Mouse (Mus musculus): Measurements from ENCODE around the gene Fndc11.
"Not testable (repeated sequence)": the region's sequence is repeated elsewhere in the genome, so short reads cannot be mapped to it uniquely, and the experiment has no call there.

The Fndc11 gene

DNA sequence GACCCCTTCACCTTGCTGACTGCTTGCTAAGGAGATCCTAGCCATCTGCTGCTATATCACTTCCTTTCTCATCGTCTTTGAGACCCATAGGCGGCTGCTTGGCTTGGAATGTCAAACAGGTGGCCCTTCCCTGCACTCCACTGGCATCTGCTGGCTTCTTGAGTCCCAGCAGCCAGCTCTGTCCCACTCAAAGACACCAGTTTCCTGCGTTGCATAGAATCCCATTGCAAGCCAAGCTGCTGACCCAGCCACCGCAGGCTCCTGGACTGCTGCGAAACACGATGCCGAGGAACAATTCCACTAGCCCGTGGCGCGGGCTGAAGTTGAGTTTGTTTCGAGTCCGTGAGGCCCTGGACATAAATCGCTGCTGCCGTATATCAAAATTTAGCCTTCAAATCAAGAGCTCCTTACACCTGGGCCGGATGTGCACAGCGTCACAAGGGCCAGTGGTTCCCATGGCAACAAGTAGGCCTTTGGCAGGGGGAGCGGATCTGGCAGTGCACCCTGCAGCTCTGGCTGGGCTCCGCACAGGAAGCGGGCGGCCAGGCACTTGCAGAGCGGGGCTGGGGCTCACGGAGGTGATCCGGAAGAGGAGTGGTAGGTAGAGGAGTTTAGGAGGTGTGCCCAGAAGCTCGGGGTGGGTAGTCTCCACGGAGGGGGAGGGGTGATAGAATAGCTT is at the start of gene Fndc11:
Fndc11 (plus strand) TSS at position 476 of the 679 bp plus-strand sequence.
- DNase-seq (ENCODE audit: low read depth, low spot score) = no peak

DNA sequence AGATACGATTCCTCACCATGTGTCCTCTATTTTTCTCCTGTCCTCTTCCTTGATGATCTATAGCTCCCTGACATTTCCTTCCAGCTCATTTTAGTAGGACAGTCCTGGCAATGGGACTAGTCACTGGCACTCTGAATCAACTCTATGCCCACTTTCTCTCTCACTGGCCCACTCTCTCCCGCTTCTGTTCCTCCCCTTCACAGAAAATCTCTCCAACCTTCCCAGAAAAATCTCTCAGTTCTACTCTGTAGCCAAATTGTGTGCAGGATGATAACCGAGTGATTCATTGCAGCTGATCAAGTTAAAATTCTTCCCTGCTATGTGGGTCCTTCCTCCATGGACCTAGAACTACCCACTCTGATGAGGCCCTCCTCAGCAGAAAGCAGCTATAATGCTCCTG is 45.2 kb upstream of the Fndc11 start:
- no peak for DNase-seq (ENCODE audit: low read depth, low spot score)

DNA sequence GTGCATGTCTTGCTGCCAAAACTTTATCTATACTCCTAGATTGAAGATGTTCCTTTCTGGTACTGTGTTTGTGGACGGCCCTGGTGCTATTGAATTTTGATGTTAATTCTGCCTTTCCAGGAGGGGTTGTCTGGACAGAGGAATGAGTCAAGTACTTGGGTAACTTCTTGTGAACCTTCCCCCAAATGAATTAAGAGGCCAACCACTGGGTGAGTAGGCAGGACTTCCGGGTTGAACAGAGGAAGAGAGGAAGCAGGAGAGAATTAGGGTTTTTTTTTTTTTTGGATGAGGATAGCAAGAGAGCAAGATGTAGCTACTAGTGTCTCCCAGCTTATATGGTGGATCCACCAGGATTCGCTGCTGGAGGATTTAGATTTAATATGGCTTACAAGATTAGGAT is 41.8 kb upstream of the Fndc11 start:
- no peak for DNase-seq (ENCODE audit: low read depth, low spot score)

DNA sequence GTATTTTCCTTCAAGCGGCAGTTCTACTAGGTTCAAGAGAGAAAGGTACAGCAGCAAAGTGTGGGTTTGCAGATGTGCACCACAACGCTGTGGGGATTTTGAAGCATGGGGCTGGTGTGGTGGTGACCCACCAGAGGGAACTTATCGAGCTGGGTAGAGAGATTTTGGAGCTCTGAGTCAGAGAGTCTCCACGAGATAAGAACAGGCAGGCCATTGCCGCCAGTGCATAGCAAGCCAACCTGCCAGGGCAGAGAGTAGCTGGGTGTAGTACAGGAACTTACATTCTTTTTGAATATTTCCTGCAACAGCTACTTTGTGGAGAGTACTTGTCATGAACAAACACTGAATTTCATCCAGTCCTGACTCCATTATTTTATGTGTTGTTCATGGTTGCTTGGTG is 41.3 kb upstream of the Fndc11 start:
- DNase-seq (ENCODE audit: low read depth, low spot score) = no peak

DNA sequence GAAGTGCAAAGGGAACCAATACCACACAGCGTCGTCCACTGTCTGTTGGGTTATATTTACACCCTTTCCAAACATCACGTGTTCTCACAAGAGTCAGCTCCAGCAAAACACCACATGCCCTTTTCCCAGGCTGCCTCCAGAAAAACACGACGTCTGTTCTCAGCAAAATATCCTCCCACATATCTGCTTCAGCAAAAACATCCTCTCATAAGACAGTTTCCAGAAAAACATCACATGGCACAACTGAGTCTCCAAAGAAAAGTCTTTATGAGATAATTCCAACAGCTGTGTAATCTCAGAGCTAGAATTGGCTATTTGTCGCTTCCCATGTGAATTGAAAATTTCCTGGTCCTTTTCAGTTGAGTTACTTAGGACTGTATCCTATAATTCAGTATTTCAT is 38.9 kb upstream of the Fndc11 start:
- DNase-seq (ENCODE audit: low read depth, low spot score) = no peak

DNA sequence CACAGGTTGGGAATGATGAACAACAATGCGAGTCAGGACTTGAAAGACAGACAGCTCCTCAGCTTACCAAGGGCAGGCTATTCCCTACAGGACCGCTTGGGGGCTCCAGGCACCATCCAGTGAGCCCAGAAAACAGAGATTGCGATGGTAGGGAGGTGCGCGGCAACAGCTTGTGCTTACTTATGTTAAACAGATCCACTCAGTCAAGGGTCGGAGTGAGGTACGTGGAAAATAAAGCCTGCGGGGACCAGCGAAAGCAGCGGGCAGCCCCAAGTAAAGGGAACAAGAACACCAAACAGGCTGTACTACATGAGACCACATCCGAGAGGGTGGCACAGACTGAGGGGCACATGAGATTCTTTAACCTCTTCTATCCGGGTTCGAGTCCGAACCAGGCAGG is 33.2 kb upstream of the Fndc11 start:
- peak; percentile 77 for DNase-seq (ENCODE audit: low read depth, low spot score)

DNA sequence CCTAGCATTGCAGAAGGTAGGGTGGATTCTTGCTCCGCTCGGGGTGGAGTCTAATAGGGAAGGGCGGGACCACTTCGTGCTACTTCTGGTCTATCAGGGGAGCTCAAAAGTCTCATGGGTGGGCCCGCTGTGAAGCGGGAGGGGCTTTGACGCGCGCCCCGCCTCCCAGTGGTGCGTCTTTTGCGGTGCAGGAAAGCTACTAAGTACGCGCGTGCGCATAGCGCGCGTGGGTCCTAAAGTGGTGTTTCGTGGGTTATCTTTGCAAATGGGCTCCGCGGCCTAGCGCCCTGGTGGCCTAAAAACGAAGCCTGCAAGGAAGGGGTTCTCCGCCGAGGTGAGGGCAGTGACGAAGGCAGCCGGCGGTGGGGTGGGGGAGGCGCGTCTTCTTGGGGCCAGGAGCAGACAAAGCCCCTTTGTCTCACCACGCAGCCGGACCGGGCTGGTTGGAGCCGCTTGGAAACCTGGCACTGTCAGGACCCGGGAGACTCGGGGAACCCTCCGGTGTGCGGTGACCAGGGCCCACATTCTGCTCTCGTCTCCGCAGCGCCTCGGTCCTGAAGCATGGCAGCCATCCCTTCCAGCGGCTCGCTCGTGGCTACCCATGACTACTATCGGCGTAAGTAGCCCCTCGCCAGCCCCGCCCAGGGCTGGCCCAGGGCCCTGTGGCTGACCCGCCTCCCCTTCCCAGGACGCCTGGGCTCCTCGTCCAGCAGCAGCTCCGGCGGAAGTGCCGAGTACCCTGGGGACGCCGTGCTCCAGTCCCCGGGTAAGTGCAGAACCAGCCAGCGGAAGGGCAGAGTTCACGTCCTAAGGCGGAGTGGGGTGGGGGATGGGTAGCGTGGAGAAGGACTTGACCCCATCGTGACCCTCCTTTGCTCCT is 32.5 kb upstream of the Fndc11 start, which contains the start of gene Ppdpf:
Ppdpf (plus strand) TSS at position 127 of the 880 bp plus-strand sequence.
- peak; percentile 92 for DNase-seq (ENCODE audit: low read depth, low spot score)

DNA sequence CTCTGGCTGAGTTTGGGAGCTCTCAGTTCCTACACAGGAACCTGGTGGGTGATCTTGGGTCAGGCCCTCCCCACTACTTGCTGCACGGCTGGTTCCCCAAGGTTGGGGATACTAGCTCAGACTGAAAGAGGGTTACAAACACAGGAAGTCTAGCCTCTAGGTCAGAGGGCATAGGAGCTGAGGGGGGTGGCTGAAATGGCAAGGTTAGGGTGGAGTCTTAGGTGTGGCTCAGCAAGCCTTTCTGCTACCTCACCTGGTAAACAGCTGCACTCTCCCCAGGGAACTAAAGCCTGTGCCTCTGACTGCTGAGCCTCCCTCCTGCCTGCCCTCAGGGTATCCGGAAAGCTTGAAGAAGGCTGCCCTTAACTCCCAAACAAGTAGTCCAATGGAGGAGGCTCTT is 31.1 kb upstream of the Fndc11 start:
- no peak for DNase-seq (ENCODE audit: low read depth, low spot score)

DNA sequence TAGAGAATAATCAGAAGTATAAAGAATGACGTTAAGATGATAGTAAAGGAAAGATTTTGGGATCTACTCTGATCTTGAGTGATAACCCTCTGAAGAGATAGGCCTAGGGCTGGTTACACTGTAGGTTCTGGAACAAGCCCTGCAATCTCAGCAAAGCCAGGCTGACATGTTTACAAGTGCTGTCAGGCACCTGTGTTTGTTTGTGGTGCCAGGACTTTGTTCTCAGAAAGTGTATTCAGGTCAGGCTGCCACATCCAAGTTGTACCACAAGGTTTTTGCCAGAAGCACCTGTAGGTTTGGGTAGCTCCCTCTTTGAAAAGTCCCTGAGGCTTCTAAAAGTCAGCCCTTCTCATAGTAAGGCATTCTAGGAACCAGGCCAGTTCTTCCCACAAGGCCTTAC is 30.5 kb upstream of the Fndc11 start:
- DNase-seq (ENCODE audit: low read depth, low spot score) = no peak

DNA sequence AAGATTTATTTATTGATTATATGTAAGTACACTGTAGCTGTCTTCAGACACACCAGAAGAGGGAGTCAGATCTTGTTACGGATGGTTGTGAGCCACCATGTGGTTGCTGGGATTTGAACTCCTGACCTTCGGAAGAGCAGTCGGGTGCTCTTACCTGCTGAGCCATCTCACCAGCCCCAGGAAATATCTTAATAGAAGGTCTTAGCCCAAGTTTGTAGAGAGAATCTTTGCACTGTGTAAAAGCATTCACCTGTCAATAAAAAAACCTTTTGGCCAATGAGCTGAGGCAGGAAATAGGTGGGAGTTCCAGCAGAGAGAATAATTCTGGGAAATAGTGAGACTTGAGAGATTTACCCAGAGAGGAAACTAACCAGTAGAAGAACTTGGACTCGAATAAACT is 28.4 kb upstream of the Fndc11 start:
- not testable (repeated sequence) for DNase-seq (ENCODE audit: low read depth, low spot score)

DNA sequence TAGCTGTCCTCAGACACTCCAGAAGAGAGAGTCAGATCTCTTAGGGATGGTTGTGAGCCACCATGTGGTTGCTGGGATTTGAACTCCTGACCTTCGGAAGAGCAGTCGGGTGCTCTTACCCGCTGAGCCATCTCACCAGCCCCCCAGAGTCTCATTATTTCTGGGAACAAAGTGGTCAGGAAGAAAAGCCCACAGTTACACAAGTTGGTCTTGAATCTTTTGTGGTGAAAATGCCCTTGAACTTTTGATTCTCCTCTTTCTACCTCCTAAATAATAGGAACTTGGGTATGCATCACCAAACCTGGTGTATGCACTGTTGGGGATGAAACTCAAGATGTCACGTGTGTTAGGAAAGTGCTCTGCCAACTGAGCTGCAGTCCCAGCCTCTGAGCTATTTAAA is 27.9 kb upstream of the Fndc11 start:
- DNase-seq (ENCODE audit: low read depth, low spot score) = no peak

DNA sequence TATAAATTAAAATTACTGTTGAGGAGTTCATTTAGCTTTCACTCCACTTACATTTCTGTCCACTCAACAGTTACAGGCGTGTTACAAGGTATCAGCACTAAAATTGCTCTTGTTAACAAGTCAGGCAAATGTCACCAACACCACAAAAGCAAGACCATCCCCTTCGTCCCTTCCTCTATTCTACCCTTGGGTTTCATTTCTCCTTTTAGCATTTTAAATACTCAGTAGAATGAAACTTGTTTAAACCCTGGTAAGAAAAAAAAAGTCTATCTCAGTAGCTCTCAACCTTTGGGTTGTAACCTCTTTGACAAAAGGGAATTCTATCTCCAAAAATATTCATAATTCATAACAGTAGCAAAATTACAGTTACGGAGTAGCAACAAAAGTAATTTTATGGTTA is 26.8 kb upstream of the Fndc11 start:
- no peak for DNase-seq (ENCODE audit: low read depth, low spot score)

DNA sequence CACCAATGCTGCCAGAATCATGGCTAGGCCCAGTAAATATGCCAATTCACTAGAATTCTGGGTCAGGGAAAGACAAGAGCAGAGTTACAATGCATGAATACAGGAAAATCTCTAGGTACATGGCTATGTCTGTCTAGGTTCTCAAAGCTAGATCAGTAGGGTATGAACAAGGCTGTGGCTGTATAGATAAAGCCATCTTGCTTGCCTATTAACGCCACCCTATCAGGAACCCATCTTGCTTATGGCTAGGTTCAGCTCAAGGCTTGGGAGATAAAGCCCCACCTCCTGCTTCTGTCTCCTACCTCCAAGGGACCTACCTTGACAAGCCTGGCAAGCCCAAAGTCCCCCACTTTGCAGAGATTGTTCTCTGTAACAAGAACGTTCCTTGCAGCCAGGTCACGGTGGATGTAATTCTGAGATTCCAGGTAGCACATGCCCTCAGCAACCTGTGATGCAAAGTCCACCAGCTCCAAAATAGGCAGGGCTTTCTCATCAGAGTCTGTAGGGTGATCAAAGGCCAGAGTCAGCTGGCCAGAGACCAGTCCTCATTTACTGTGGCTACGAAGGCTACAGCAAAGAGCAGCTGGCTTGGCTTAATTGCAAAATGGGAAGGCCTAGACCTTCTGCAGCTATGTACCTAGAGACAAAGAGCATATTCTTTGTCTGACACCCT is 23.0 kb upstream of the Fndc11 start:
- DNase-seq (ENCODE audit: low read depth, low spot score) = no peak

DNA sequence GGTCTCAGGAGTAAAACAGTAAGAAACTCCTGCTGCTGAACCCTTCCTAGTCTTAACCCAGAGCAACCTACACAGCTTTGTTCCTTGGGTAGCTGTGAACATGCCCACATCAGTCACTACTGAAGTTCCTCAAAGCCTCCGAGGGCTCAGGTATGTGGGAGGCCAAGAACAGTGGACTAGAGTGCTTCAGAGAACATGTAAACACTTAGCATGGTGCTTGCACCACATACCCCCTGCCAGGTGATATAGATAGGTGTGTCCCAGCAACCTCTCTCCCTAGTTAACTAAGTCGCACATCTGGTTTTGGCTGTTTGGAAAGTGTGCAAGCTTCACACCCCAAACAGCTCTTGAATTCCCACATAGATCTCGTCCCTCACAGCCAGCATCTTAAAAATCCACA is 18.2 kb upstream of the Fndc11 start:
- DNase-seq (ENCODE audit: low read depth, low spot score) = no peak

DNA sequence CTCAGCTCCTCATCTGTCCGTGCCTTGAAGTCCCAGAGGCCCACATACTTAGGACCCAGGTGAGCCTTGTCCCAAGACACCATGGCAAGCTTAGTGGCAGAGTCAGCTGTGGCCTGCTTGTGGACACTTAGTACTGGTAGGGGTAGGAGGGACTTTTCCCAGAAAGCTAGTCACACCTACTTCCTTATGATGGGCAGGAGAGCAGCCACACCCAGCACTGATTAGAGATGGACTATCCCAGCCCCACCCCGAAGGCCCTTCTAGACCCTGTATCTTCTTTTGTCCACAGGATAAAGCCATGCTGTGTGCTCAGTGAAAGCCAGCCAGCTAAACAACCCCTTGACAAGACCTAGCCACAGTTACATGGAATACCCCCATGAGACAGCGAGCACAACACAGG is 17.4 kb upstream of the Fndc11 start, which contains the start of gene Ptk6:
Ptk6 (minus strand) TSS at position 368 of the 400 bp plus-strand sequence.
- DNase-seq (ENCODE audit: low read depth, low spot score) = no peak

DNA sequence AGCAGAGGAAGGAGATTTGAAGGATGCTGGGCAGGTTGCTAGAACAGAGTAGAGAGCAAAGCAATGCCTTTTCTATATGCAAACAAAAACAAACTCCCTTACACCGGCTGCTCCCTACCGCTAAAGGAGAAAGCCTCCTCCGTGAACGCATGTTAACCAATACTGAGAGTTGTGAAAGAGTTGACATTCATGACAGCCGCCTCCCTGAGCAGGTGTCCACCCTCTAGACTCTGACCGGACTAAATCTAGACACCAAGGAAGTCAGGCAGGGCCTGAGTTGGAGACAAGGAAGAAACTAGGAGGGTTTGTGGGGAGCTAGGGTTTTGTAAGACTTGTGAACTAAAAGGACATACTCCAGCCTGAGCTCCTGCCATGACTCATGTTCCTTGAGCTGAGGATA is 16.9 kb upstream of the Fndc11 start:
- no peak for DNase-seq (ENCODE audit: low read depth, low spot score)

DNA sequence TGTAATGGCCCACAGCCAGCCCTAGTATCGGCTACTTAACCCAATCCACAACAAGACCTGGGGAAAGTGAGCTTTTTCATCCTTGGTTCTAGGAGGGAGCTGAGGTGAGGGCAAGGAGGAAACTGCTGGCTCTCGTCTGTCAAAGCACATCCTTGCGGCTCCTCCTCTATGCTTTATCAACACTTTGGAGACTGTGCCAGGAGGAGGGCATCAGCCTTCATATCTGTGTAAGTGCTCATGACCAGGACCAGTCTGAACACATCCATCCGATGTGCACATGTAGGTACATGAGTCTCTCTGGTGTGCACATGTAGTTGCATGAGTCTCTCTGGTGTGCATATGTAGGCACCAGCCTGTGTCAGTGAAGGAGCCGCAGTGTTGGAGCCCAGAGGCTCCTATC is 14.1 kb upstream of the Fndc11 start:
- DNase-seq (ENCODE audit: low read depth, low spot score) = peak; percentile 33

DNA sequence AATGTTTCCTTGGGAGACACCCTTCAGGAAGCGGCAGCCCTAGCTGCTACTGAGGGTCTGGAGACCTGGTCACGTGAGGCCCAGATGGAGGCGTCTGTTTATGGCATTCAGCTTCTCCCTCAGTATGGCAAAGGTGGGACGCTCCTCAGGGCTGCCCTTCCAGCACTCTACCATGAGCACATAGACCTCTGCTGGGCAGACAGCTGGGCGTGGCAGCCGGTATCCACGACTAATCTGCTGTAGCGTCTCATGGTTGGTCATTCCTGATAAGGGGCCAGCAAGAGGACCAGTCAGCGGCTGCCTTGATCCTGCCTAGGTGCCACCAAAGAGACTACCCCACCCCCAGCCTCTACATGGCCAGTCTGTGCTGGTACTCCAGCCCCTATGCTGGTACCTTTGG is 13.7 kb upstream of the Fndc11 start:
- DNase-seq (ENCODE audit: low read depth, low spot score) = peak; percentile 65

DNA sequence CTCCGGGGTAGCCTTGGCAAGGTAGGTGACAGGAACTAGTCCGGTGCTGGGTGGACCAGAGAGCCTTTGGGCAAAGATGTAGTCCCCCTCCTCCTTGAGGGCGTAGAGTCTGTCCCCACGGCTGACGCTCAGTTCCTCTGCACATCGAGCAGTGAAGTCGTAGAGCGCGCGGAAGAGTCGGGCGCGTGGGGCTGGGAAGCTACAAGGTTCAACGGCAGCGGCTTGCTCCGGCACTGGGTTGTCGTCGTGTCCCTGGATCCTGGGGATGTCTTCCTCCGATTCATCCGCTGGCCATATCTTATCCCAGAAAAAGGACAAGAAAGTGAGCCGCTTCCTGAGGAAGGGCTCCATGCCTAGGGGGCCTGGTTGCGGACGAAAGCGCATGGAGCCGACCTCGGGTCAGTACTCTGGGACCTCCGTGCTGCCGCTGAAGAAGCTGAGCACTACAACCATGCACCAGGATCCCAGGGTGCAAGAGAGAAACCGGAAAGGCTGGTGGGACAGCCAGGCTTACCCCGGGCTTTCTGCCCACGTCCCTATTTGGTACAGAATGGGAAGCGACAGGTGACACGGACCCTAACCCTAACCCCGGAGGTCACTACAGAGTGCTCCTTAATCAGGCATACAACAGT is 7.3 kb upstream of the Fndc11 start:
- DNase-seq (ENCODE audit: low read depth, low spot score) = no peak

DNA sequence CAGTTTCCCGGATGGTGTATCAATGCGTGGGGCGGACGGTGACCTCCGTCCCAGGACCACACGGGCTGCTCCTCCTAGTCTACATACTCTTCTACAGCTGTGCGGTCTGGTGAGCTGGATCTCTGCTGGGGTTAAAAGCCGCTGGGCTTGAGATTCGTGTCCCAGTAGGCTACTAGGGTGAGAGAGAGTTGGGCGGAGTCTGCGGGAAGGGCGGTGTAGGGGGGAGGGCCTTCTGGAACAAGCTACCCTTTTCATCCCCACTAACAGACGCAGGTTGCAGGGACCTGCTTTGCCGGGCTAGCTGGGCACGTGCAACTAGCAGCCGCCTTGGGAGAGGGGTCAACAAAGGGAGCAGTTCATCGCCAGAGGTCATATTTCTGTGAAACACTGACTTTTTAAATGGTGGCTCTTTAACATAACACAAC is 6.8 kb upstream of the Fndc11 start, which contains the start of gene Srms:
Srms (minus strand) TSS at position 165 of the 425 bp plus-strand sequence.
- no peak for DNase-seq (ENCODE audit: low read depth, low spot score)

DNA sequence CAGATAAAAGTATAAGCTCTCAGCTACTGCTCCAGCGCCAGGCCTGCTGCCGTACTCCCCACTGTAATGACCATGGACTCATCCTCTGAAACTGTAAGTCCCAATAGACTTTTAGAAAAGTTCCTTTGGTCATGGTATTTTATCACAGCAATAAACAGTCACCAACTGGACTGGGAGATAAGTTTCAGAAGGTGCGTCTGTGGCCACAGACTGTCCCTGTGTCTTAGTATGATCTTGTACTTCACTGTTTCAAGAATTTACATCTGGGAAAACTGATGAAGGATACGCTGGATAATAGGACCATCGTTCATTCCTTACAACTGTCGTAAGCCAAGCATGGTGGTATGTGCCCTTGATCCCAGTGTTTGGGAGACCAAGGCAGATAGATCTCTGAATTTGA is 3.8 kb upstream of the Fndc11 start:
- DNase-seq (ENCODE audit: low read depth, low spot score) = no peak
